Mouse (Mus musculus): Measurements from ENCODE around the gene Sec1. TPM values are rescaled to one million over a fixed set of nuclear protein-coding genes. Genes with fewer than 3 reads are reported as not detected.

Gene Sec1
- polyA plus RNA-seq, 1 experiment from 2014 or later: 0.41 TPM

DNA sequence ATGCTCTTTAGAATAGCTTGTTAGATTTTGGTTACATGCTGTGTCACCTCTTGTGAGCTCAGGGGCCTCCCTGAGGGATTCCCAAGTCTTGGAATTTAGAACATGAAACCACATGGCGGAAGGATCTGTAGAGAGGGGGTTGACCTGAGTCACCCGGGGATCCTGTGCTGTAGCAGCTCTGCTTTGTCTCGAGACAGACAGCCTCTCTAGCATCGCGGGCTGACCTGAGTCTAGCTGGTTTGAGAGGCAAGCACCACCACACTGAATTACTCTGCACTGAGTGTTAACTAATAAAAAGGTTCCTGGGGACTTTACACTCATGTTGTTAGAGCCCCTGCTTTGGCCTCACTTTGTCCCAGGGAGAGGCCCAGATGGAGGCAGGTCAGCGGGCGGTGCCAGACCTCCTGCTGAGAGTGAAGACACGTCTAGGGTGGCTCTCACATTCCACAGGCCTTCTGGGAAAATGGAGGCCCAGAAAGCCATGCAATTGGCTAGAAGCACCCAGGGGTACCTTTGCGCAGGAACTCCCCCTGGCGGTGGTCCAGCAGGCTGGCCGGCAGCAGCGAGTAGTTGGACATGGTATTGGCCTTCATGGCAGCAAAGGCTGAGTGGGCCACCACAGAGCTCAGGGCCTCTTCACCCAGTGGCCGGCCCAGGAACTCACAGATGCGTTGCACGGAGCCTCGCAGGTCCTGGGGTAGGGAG, 36.7 kb upstream of the Sec1 start:
- Histone ChIP-seq H3K27me3 (ENCODE audit: control insufficient read depth, insufficient read depth, low read length) (no peaks in the 10 kb centered on the region), H3K9me3 (ENCODE audit: control insufficient read depth, low read length) (no peaks in the 10 kb centered on the region), H3K9ac (ENCODE audit: low read length) (no peak overlapping the region), H3K4me3 (ENCODE audit: control insufficient read depth in 1 of 2, insufficient read depth in 1 of 2, low read depth in 1 of 2, low read length in 2 of 2) (no peak overlapping the region), H3K4me2 (ENCODE audit: low read length) (no peak overlapping the region), H3K36me3 (ENCODE audit: control insufficient read depth, insufficient read depth, low read length) (peaks cover 3% of the 10 kb centered on the region), H3K27ac (replicated peaks in 1 of 2; ENCODE audit: control insufficient read depth in 1 of 2, insufficient read depth in 1 of 2, low read depth in 2 of 2, low read length in 2 of 2) (no peak overlapping the region), H3K4me1 (ENCODE audit: control insufficient read depth in 2 of 2, insufficient read depth in 2 of 2, low read length in 2 of 2) (peaks cover 6 to 9% of the 10 kb centered on the region in 2 experiments; a peak in 1 of 4 replicates)
- ATAC-seq (ENCODE audit: insufficient number of reproducible peaks, insufficient read depth, low FRiP score, low read depth): no peak
- WGBS: 13% methylated on average over 16 of the region's 16 CpGs

DNA sequence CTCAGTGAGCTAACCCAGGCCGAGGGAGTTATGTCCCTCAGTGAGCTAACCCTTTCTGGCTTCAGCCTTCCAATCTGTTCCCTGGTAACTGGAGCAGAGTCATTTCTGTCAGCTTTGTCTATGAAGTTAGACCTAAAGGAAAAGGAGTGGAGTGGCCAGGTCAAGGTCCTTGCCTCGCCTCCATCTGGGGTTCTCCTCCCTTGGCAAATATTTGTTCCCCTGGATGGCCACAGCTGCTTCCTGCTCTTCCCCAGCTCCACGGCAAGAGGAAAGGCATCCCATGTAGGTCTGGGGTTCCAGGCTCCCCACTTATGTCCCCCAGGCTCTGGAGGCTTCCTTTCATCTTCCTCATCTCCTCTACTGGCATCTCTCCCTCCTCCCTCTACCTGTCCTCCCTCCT, 33.4 kb upstream of the Sec1 start:
- H3K27ac ChIP-seq (replicated peaks in 1 of 2; ENCODE audit: control insufficient read depth in 1 of 2, insufficient read depth in 1 of 2, low read depth in 2 of 2, low read length in 2 of 2): no peak overlapping the region
- H3K36me3 ChIP-seq (ENCODE audit: control insufficient read depth, insufficient read depth, low read length): peaks cover 33% of the 10 kb centered on the region
- no peaks in the 10 kb centered on the region for H3K9me3 ChIP-seq (ENCODE audit: control insufficient read depth, low read length)
- no peak overlapping the region for H3K9ac ChIP-seq (ENCODE audit: low read length)
- peaks cover 6 to 9% of the 10 kb centered on the region in 2 experiments; a peak in 1 of 4 replicates for H3K4me1 ChIP-seq (ENCODE audit: control insufficient read depth in 2 of 2, insufficient read depth in 2 of 2, low read length in 2 of 2)
- H3K4me2 ChIP-seq (ENCODE audit: low read length): no peak overlapping the region
- H3K4me3 ChIP-seq (ENCODE audit: control insufficient read depth in 1 of 2, insufficient read depth in 1 of 2, low read depth in 1 of 2, low read length in 2 of 2): no peak overlapping the region
- no peaks in the 10 kb centered on the region for H3K27me3 ChIP-seq (ENCODE audit: control insufficient read depth, insufficient read depth, low read length)
- ATAC-seq (ENCODE audit: insufficient number of reproducible peaks, insufficient read depth, low FRiP score, low read depth): no peak
- 76% methylated on average over 3 of the region's 3 CpGs for WGBS

DNA sequence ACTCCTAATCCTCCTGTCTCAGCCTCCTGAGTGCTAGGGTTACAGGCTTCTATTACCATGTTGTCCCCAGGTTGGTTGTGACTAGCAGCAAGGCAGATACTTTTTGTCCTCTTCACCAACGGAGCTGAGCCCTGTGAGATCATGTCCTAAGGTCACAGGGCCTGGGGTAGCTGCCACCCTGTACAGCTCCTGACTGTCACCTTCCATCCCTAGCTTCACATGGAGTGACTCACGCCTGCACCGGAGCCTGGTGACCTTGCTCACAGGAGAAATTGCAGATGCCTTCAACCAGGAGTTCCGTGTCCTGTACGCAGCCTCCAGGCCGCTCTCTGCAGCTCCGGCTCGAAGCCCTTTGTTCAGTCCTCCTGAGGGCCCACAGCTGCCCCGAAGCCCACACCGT, 32.2 kb upstream of the Sec1 start:
- Histone ChIP-seq H3K9ac (ENCODE audit: low read length) (no peak overlapping the region), H3K9me3 (ENCODE audit: control insufficient read depth, low read length) (no peaks in the 10 kb centered on the region), H3K36me3 (ENCODE audit: control insufficient read depth, insufficient read depth, low read length) (peaks cover 44% of the 10 kb centered on the region), H3K4me1 (ENCODE audit: control insufficient read depth in 2 of 2, insufficient read depth in 2 of 2, low read length in 2 of 2) (peaks cover 6 to 9% of the 10 kb centered on the region in 2 experiments; a peak in 1 of 4 replicates), H3K27me3 (ENCODE audit: control insufficient read depth, insufficient read depth, low read length) (no peaks in the 10 kb centered on the region), H3K27ac (replicated peaks in 1 of 2; ENCODE audit: control insufficient read depth in 1 of 2, insufficient read depth in 1 of 2, low read depth in 2 of 2, low read length in 2 of 2) (no peak overlapping the region), H3K4me3 (ENCODE audit: control insufficient read depth in 1 of 2, insufficient read depth in 1 of 2, low read depth in 1 of 2, low read length in 2 of 2) (no peak overlapping the region), H3K4me2 (ENCODE audit: low read length) (no peak overlapping the region)
- 83% methylated on average over 10 of the region's 10 CpGs for WGBS
- ATAC-seq (ENCODE audit: insufficient number of reproducible peaks, insufficient read depth, low FRiP score, low read depth): no peak

GRCm38 (mm10) chr7:45725713-45726112, 31.5 kb upstream of the Sec1 start, which contains the start of gene Spaca4:
TSS of gene Spaca4 (minus strand) at chr7:45725813.
- no peaks in the 10 kb centered on the region for H3K9me3 ChIP-seq (ENCODE audit: control insufficient read depth, low read length)
- H3K27me3 ChIP-seq (ENCODE audit: control insufficient read depth, insufficient read depth, low read length): no peaks in the 10 kb centered on the region
- no peak within 1 kb of the TSS for H3K4me2 ChIP-seq (ENCODE audit: low read length)
- WGBS: 84% methylated on average over 11 of the region's 11 CpGs
- H3K9ac ChIP-seq (ENCODE audit: low read length): no peak within 1 kb of the TSS
- H3K27ac ChIP-seq (replicated peaks in 1 of 2; ENCODE audit: control insufficient read depth in 1 of 2, insufficient read depth in 1 of 2, low read depth in 2 of 2, low read length in 2 of 2): no peak within 1 kb of the TSS
- ATAC-seq (ENCODE audit: insufficient number of reproducible peaks, insufficient read depth, low FRiP score, low read depth): no peak
- peaks cover under 1 to 3% of the 10 kb centered on the region in 2 experiments; a peak in 1 of 4 replicates for H3K4me1 ChIP-seq (ENCODE audit: control insufficient read depth in 2 of 2, insufficient read depth in 2 of 2, low read length in 2 of 2)
- no peak within 1 kb of the TSS for H3K4me3 ChIP-seq (ENCODE audit: control insufficient read depth in 1 of 2, insufficient read depth in 1 of 2, low read depth in 1 of 2, low read length in 2 of 2)
- H3K36me3 ChIP-seq (ENCODE audit: control insufficient read depth, insufficient read depth, low read length): peaks cover 51% of the 10 kb centered on the region

GRCm38 (mm10) chr7:45725151-45725550, 30.9 kb upstream of the Sec1 start:
- H3K4me2 ChIP-seq (ENCODE audit: low read length): no peak overlapping the region
- no peaks in the 10 kb centered on the region for H3K9me3 ChIP-seq (ENCODE audit: control insufficient read depth, low read length)
- no peak for ATAC-seq (ENCODE audit: insufficient number of reproducible peaks, insufficient read depth, low FRiP score, low read depth)
- 86% methylated on average over 9 of the region's 9 CpGs for WGBS
- H3K9ac ChIP-seq (ENCODE audit: low read length): no peak overlapping the region
- H3K4me1 ChIP-seq (ENCODE audit: control insufficient read depth in 2 of 2, insufficient read depth in 2 of 2, low read length in 2 of 2): no peaks in the 10 kb centered on the region; a peak in 1 of 4 replicates
- H3K4me3 ChIP-seq (ENCODE audit: control insufficient read depth in 1 of 2, insufficient read depth in 1 of 2, low read depth in 1 of 2, low read length in 2 of 2): no peak overlapping the region
- H3K27ac ChIP-seq (replicated peaks in 1 of 2; ENCODE audit: control insufficient read depth in 1 of 2, insufficient read depth in 1 of 2, low read depth in 2 of 2, low read length in 2 of 2): no peak overlapping the region
- peaks cover 57% of the 10 kb centered on the region for H3K36me3 ChIP-seq (ENCODE audit: control insufficient read depth, insufficient read depth, low read length)
- H3K27me3 ChIP-seq (ENCODE audit: control insufficient read depth, insufficient read depth, low read length): no peaks in the 10 kb centered on the region

DNA sequence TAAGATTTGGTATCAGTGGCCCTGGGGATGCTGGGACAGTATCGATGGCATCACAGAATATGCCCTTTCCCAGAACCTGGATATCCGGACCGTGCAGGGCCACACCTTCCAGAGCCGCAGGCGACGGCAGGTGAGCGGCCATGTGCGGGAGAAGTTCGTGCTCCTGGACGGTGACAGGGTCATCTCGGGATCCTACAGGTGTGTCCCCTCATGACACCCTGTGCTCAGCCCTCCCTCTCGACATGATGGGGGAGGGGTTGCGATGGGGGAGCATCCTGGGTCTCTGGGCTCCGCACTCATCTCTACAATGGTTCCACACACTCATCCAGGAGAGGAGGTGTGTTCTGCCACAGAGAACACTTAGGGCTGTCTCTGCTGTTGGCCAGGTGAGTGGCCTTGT, 29.6 kb upstream of the Sec1 start:
- Histone ChIP-seq H3K36me3 (ENCODE audit: control insufficient read depth, insufficient read depth, low read length) (peaks cover 70% of the 10 kb centered on the region), H3K9me3 (ENCODE audit: control insufficient read depth, low read length) (no peaks in the 10 kb centered on the region), H3K4me2 (ENCODE audit: low read length) (no peak overlapping the region), H3K27ac (replicated peaks in 1 of 2; ENCODE audit: control insufficient read depth in 1 of 2, insufficient read depth in 1 of 2, low read depth in 2 of 2, low read length in 2 of 2) (no peak overlapping the region), H3K27me3 (ENCODE audit: control insufficient read depth, insufficient read depth, low read length) (no peaks in the 10 kb centered on the region), H3K9ac (ENCODE audit: low read length) (no peak overlapping the region), H3K4me1 (ENCODE audit: control insufficient read depth in 2 of 2, insufficient read depth in 2 of 2, low read length in 2 of 2) (peaks cover under 1 to 13% of the 10 kb centered on the region in 2 experiments), H3K4me3 (ENCODE audit: control insufficient read depth in 1 of 2, insufficient read depth in 1 of 2, low read depth in 1 of 2, low read length in 2 of 2) (no peak overlapping the region)
- ATAC-seq (ENCODE audit: insufficient number of reproducible peaks, insufficient read depth, low FRiP score, low read depth): no peak
- WGBS: 93% methylated on average over 14 of the region's 14 CpGs

GRCm38 (mm10) chr7:45723301-45723700, 29.1 kb upstream of the Sec1 start:
- Histone ChIP-seq H3K9me3 (ENCODE audit: control insufficient read depth, low read length) (no peaks in the 10 kb centered on the region), H3K4me3 (ENCODE audit: control insufficient read depth in 1 of 2, insufficient read depth in 1 of 2, low read depth in 1 of 2, low read length in 2 of 2) (no peak overlapping the region), H3K36me3 (ENCODE audit: control insufficient read depth, insufficient read depth, low read length) (peaks cover 70% of the 10 kb centered on the region), H3K9ac (ENCODE audit: low read length) (no peak overlapping the region), H3K27me3 (ENCODE audit: control insufficient read depth, insufficient read depth, low read length) (no peaks in the 10 kb centered on the region), H3K27ac (replicated peaks in 1 of 2; ENCODE audit: control insufficient read depth in 1 of 2, insufficient read depth in 1 of 2, low read depth in 2 of 2, low read length in 2 of 2) (no peak overlapping the region), H3K4me1 (ENCODE audit: control insufficient read depth in 2 of 2, insufficient read depth in 2 of 2, low read length in 2 of 2) (peaks cover 2 to 15% of the 10 kb centered on the region in 2 experiments), H3K4me2 (ENCODE audit: low read length) (no peak overlapping the region)
- 87% methylated on average over 4 of the region's 4 CpGs for WGBS
- no peak for ATAC-seq (ENCODE audit: insufficient number of reproducible peaks, insufficient read depth, low FRiP score, low read depth)

GRCm38 (mm10) chr7:45722348-45722713, 28.1 kb upstream of the Sec1 start:
- H3K27me3 ChIP-seq (ENCODE audit: control insufficient read depth, insufficient read depth, low read length): no peaks in the 10 kb centered on the region
- no peak overlapping the region for H3K4me2 ChIP-seq (ENCODE audit: low read length)
- no peak overlapping the region for H3K4me3 ChIP-seq (ENCODE audit: control insufficient read depth in 1 of 2, insufficient read depth in 1 of 2, low read depth in 1 of 2, low read length in 2 of 2)
- peaks cover 70% of the 10 kb centered on the region for H3K36me3 ChIP-seq (ENCODE audit: control insufficient read depth, insufficient read depth, low read length)
- ATAC-seq (ENCODE audit: insufficient number of reproducible peaks, insufficient read depth, low FRiP score, low read depth): no peak
- 75% methylated on average over 13 of the region's 13 CpGs for WGBS
- H3K27ac ChIP-seq (replicated peaks in 1 of 2; ENCODE audit: control insufficient read depth in 1 of 2, insufficient read depth in 1 of 2, low read depth in 2 of 2, low read length in 2 of 2): no peak overlapping the region
- no peak overlapping the region for H3K9ac ChIP-seq (ENCODE audit: low read length)
- H3K4me1 ChIP-seq (ENCODE audit: control insufficient read depth in 2 of 2, insufficient read depth in 2 of 2, low read length in 2 of 2): peaks cover 2 to 15% of the 10 kb centered on the region in 2 experiments
- H3K9me3 ChIP-seq (ENCODE audit: control insufficient read depth, low read length): no peaks in the 10 kb centered on the region

All from heart, embryonic 14.5 days (tissue).